Mouse (Mus musculus): ENCODE data around the gene Ntf5.

- TF ChIP-seq HCFC1 (IDR thresholded peaks at IDR 0.05; ENCODE audit: borderline replicate concordance, insufficient read depth, low read length) (peak; percentile 83), ZC3H11A (IDR thresholded peaks at IDR 0.05; ENCODE audit: borderline replicate concordance, low read depth, low read length) (no peak), MAFK (IDR thresholded peaks at IDR 0.05; ENCODE audit: insufficient read depth, low read depth, low read length) (no peak), CHD2 (IDR thresholded peaks at IDR 0.05; ENCODE audit: low read depth, low read length) (no peak), ZNF384 (IDR thresholded peaks at IDR 0.05; ENCODE audit: low read depth, low read length) (no peak)
These were observed 53.0 kb downstream of the Ntf5 start, which contains the start of gene Bax for GRCm38 (mm10) chr7:45466283-45467089.
